Mouse (Mus musculus): ENCODE measurements around the gene Spata32.

GRCm38 (mm10) chr11:103176510-103176909 lies 41.7 kb downstream of the Spata32 start:
- TF ChIP-seq GATA1 (IDR thresholded peaks at IDR 0.05; ENCODE audit: low read length) (no peak), TAL1 (IDR thresholded peaks at IDR 0.05; ENCODE audit: low read length) (no peak)

All from erythroblast, embryonic 14.5 days (primary cell).